Mouse (Mus musculus): ENCODE data around the gene Ascl1.
A peak's percentile ranks its signal among the peaks of the same experiment; 100 is the strongest.

Ascl1 gene

DNA sequence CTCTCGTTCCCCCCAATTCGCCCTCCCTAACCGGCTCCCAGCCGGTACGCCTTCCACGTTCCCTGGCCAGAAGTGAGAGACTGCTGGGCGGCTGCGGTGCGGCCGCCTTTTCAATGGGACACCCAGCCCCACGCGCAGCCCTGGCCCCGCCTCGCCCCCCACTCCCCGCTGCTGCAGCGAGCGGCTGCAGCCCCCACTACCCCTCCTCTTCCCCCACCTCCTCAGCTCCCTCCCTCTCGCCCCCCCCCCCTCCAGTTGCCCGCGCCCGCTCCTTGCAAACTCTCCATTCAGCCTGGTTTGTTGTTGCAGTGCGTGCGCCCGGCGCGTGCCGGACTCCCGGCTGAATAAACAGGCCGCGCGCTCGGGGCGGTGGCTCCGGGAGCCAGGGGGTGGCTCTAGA, at the start of gene Ascl1:
Gene Ascl1 (minus strand): TSS at position 85 of the 400 bp plus-strand sequence.
- DNase-seq (ENCODE audit: inconsistent ontology term), result peak; percentile 68

DNA sequence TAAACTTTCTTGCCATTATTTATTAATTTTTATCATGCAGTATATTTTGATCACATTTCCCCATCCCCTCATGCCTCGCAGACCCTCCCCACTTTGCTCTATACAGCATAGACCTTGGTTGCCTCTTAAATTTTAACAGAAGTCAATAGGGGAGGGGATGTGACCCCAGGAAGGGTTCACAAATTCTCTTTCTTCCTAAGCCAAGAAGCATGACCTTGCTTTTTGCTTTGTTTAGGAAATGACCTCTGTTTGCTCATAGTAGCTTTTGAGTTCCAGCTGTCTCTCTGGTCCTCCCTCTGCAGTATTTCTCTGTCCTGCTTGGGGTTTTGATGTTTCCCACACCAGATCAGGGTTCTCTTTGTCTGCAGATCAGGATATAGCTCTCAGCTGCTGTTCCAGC, 40.7 kb upstream of the Ascl1 start:
- no peak for DNase-seq (ENCODE audit: inconsistent ontology term)

DNA sequence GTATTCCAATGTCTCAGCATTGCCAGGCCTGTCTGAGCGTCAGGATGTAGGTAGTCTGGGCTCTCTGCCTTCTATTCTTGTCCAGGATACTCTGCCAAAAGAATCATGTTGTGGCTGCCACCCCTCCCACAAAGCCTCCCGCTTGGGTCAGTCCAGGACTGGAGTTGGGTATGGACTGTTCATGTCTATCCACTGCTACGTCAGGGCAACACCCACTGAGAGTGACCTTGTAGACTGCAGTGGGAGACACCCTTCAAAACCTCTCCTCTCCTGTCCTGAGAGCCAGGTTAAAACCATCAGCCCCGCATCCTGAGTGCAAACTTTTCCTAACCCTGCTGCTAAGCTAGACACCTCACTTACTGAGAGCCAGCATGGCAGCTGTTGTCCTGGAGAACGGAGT, 28.2 kb upstream of the Ascl1 start, which contains the start of gene Pah:
Gene Pah (plus strand): TSS at position 150 of the 400 bp plus-strand sequence.
- no peak for DNase-seq (ENCODE audit: inconsistent ontology term)

GRCm38 (mm10) chr10:87520401-87521116, 27.1 kb upstream of the Ascl1 start:
- no peak for DNase-seq (ENCODE audit: inconsistent ontology term)

- no peak for DNase-seq (ENCODE audit: inconsistent ontology term)
Measured at GRCm38 (mm10) chr10:87518585-87518984, 25.1 kb upstream of the Ascl1 start.

GRCm38 (mm10) chr10:87513052-87513451, 19.6 kb upstream of the Ascl1 start:
- DNase-seq (ENCODE audit: inconsistent ontology term), result no peak

DNA sequence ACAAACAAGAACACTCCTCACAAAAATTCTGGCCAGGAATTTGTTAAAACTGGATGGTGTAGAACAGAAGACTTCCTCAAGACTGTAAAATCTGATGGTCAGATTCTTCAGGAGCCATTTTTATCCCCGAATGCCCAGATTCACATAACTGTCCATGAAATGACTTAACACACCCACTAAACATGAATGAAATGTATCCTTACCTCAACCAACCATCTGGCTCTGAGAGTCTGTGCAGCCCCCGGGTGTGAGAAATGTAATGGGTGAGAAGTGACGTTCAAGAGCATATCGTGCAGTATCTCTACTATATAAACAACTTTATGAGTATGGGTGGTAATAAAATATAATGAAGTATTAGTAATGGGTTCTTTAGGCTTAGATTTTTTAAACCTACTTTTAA, 15.1 kb upstream of the Ascl1 start:
- DNase-seq (ENCODE audit: inconsistent ontology term), result no peak

DNA sequence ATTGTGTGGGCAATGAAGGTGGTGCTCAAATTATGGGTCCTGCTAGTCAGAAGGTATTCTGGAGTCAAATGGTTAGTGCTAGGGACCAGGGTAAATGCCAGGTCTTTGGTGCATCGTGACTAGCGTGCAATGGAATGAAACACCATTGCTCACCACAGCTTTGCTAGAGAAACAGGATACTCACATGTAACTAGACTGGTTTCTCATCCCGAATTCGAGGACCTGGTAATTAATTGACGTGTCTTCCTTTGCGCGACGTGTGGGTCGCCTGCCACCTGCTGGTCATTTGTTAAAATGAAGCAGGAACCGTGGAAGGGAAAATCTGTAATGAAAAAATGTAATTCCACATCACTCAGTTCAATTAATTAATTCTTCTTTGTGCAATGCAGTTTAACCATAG, 10.5 kb upstream of the Ascl1 start:
- DNase-seq (ENCODE audit: inconsistent ontology term), result peak; percentile 58

- DNase-seq (ENCODE audit: inconsistent ontology term), result peak; percentile 31
Measured at GRCm38 (mm10) chr10:87502283-87502682, 8.8 kb upstream of the Ascl1 start.

GRCm38 (mm10) chr10:87501659-87502042, 8.2 kb upstream of the Ascl1 start:
- DNase-seq (ENCODE audit: inconsistent ontology term), result peak; percentile 11

GRCm38 (mm10) chr10:87500926-87501658, 7.6 kb upstream of the Ascl1 start:
- DNase-seq (ENCODE audit: inconsistent ontology term), result no peak

DNA sequence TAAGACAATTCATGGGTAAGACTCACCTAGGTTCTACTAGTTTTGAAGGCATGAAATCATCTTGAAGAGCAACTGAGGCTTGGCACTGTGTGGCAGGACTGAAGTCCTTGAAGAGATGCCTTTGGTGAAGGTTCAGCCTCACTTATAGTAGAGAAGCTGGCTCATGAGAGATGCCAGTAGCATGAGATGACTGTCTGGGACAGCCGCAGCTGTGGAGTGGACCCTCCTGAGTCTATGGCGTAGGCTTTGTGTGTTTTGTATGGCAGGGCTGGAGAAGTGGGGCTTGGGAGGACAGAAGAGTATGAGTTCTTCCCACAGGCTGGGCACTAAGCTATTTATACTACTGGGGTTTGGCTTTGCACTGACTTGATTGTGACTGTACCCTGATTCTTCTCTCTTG, 3.6 kb upstream of the Ascl1 start:
- DNase-seq (ENCODE audit: inconsistent ontology term), result no peak

- DNase-seq (ENCODE audit: inconsistent ontology term), result peak; percentile 84
Measured at GRCm38 (mm10) chr10:87494596-87494995, 1.1 kb upstream of the Ascl1 start.

DNA sequence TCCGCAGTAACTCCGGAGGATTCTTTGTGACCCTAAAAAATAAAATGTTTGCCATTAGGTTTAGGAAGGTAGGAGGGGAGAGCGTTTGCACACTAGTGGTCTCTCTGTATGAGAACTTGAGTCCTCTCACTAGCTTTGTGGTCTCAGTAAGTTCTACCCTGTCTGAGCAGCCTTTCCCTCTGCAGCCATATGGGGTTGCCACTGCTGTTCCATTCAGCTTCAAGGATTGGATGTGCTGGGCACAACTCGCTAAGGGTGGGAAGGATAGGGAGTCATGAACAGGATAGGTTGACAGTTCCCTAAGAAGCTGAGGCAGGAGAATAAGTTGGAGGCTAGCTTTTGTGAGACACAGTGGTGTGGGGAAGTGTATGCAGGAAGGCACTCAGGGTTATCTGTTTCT, 716 bp upstream of the Ascl1 start:
- DNase-seq (ENCODE audit: inconsistent ontology term), result no peak

DNA sequence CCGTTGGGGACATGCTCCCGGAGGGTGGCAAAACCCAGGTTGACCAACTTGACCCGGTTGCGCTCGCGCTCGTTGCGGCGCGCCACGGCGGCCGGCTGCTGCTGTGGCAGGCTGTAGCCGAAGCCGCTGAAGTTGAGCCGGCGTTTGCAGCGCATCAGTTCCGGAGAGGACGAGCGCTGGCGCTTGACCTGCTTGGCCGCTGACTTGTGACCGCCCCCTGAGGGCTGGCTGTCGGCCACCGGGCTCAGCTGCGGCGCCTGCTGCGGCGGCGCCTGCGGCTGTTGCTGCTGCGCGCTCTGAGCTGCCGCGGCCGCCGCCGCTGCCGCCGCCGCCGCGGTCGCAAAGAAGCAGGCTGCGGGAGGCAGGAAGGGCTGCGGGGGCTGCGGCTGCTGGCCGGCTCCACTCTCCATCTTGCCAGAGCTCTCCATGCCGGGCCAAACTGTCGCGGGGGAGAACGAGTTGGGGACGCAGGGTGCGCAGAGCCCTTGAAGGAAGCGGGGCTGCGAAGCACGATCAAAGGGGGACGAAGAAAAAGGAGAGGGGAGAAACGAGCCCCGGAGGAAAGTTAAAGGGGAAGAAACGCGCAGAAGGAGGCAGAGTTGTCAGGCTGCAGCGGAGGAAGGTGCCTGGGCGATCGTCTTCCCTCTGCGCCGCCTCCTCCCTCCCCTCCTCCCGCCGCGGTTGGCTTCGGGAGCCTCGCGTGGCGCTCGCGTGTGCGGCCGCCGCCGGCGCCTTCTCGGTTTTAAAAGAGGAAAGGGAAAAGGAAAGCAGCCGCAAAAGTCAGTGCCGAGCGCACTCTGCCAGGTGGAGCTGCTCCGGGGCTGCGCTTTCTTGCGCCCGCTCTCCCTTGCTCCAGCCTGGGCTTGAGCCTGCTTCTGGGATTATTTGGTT, 554 bp downstream of the Ascl1 start:
- DNase-seq (ENCODE audit: inconsistent ontology term), result peak; percentile 78

GRCm38 (mm10) chr10:87492332-87492660, 1.2 kb downstream of the Ascl1 start:
- no peak for DNase-seq (ENCODE audit: inconsistent ontology term)

DNA sequence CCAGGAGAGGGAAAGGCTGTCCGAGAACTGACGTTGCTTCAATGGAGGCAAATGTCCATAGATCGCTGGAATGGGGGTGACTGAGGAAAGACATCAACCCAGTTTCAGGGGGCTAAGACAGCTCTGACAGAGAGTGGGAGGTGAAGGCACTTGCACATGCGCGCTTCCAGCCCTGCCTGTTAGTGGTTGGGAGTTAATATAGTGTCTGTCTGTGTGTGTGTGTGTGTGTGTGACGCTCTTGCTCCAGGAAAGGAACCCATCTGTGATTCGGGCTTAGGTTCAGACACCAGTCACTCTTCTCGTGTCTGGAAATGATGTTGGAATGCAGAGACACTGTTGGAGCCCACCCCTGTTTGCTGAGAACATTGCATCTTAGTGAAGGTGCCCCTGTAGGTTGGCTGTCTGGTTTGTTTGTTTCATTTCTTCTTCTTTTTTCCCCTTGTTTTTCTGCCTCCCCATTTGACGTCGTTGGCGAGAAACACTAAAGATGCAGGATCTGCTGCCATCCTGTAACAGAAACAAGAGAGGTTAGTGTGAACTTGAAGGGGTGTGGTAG, 1.9 kb downstream of the Ascl1 start:
- peak; percentile 8 for DNase-seq (ENCODE audit: inconsistent ontology term)

- no peak for DNase-seq (ENCODE audit: inconsistent ontology term)
Measured at GRCm38 (mm10) chr10:87490328-87490727, 3.1 kb downstream of the Ascl1 start.

DNA sequence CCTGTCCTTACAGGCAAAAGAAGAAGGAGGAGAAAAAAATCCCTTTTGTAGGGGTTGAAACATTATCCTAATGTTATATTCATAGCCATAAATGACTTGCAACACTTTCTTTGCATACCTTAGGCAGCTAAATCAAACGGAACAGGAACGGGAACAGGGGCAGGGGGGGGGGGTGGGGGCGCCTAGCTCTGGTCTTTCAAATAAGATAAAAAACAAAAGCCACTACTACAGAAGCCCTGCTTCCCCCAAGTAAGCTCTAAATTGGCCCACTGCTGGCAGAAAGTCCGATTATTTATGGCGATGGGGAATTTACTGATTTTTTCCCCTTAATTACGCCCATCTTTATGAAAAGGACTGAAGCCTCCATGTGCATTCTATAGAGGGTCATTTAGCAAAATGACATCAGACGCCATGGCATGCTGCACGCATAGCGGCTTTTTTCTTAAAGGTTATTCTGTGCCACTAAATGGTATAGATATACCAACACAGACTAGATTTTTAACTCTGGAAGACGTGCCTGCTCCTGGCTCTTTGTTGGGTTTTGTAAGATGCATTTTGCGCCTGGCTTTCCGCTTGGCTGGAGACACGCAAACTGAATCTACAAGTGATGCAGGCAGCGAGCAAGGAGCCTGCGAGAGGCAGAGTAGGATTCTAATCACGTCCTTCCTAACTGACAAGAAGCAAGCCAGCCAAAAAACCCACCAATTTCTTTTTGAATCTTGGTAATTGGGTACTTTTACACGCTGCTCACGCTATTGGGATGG, 4.0 kb downstream of the Ascl1 start:
- DNase-seq (ENCODE audit: inconsistent ontology term), result peak; percentile 54

- peak; percentile 87 for DNase-seq (ENCODE audit: inconsistent ontology term)
Measured at GRCm38 (mm10) chr10:87488429-87489145, 4.9 kb downstream of the Ascl1 start.
